Mouse (Mus musculus): ENCODE data around the gene Pitpnb. TPM values are rescaled to one million over a fixed set of nuclear protein-coding genes. Genes with fewer than 3 reads are reported as not detected.

Pitpnb gene
- polyA plus RNA-seq, 1 experiment from 2014 or later = 104 TPM

GRCm38 (mm10) chr5:111395771-111396170, 65.2 kb downstream of the Pitpnb start:
- Histone ChIP-seq H3K4me3 (replicated peaks; ENCODE audit: low read depth, low read length) (no peak overlapping the region), H3K4me2 (ENCODE audit: low read length) (no peak overlapping the region), H3K4me1 (ENCODE audit: control insufficient read depth, insufficient read depth, low read length) (peaks cover 31% of the 10 kb centered on the region), H3K27me3 (ENCODE audit: control insufficient read depth, insufficient read depth, low read length) (no peaks in the 10 kb centered on the region), H3K9ac (replicated peaks; ENCODE audit: low read length) (no peak overlapping the region), H3K36me3 (ENCODE audit: control insufficient read depth, insufficient read depth, low read length) (no peaks in the 10 kb centered on the region), H3K9me3 (ENCODE audit: control insufficient read depth, low read length) (no peaks in the 10 kb centered on the region), H3K27ac (replicated peaks; ENCODE audit: low read depth, low read length) (no peak overlapping the region)
- WGBS = 60% methylated on average over 10 of the region's 10 CpGs
- DNase-seq (no peak), ATAC-seq (ENCODE audit: low FRiP score, low TSS enrichment) (no peak)

DNA sequence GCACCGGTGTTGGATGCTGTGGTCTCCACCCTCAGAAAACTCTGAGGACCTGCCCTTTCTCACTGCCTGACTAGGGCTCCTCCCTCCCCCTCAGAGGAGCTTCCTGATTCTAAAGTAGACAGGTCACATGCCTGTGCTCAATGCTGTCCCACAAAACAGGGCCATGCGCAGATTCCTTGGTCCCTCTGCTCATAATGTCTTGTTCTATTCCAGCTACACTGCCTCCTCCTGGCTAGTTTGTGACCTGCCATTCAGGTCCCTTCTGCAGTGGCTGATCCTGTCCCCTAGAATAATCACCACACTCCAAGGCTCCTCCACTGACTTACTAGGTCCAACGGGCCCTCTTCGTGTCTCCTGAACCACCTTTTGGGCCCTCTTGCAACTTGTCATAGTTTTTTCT, 65.6 kb downstream of the Pitpnb start:
- Histone ChIP-seq H3K27ac (replicated peaks; ENCODE audit: low read depth, low read length) (no peak overlapping the region), H3K27me3 (ENCODE audit: control insufficient read depth, insufficient read depth, low read length) (no peaks in the 10 kb centered on the region), H3K9me3 (ENCODE audit: control insufficient read depth, low read length) (no peaks in the 10 kb centered on the region), H3K4me3 (replicated peaks; ENCODE audit: low read depth, low read length) (no peak overlapping the region), H3K36me3 (ENCODE audit: control insufficient read depth, insufficient read depth, low read length) (no peaks in the 10 kb centered on the region), H3K9ac (replicated peaks; ENCODE audit: low read length) (no peak overlapping the region), H3K4me2 (ENCODE audit: low read length) (no peak overlapping the region), H3K4me1 (ENCODE audit: control insufficient read depth, insufficient read depth, low read length) (peaks cover 31% of the 10 kb centered on the region)
- ATAC-seq (ENCODE audit: low FRiP score, low TSS enrichment) = no peak
- 78% methylated on average over 4 of the region's 4 CpGs for WGBS
- DNase-seq = no peak

DNA sequence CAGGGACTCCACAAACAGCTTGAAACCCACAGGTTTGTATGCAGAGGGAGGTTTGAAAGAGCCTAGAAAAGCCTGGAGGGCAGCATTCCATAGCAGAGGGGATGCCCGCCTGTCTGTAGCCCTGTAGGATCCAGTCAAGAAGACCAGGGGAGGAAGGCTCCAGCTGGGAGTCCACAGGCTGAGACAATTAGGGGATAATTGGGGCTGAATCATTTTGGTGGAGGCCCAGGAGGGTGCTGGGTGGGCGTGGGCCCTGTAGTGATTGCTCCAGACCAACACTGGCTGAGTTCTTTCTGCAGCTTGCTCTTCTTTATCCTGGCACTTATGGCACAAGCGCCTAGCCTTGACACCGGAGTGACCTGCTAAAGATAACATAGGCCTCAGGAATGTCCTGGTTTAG, 67.9 kb downstream of the Pitpnb start:
- Histone ChIP-seq H3K9me3 (ENCODE audit: control insufficient read depth, low read length) (no peaks in the 10 kb centered on the region), H3K36me3 (ENCODE audit: control insufficient read depth, insufficient read depth, low read length) (no peaks in the 10 kb centered on the region), H3K4me3 (replicated peaks; ENCODE audit: low read depth, low read length) (no peak overlapping the region), H3K4me2 (ENCODE audit: low read length) (no peak overlapping the region), H3K27ac (replicated peaks; ENCODE audit: low read depth, low read length) (no peak overlapping the region), H3K27me3 (ENCODE audit: control insufficient read depth, insufficient read depth, low read length) (no peaks in the 10 kb centered on the region), H3K4me1 (ENCODE audit: control insufficient read depth, insufficient read depth, low read length) (peaks cover 25% of the 10 kb centered on the region), H3K9ac (replicated peaks; ENCODE audit: low read length) (no peak overlapping the region; the same call in 1 of the 2 replicates)
- ATAC-seq (ENCODE audit: low FRiP score, low TSS enrichment) (no peak), DNase-seq (no peak)
- WGBS = 52% methylated on average over 4 of the region's 4 CpGs

DNA sequence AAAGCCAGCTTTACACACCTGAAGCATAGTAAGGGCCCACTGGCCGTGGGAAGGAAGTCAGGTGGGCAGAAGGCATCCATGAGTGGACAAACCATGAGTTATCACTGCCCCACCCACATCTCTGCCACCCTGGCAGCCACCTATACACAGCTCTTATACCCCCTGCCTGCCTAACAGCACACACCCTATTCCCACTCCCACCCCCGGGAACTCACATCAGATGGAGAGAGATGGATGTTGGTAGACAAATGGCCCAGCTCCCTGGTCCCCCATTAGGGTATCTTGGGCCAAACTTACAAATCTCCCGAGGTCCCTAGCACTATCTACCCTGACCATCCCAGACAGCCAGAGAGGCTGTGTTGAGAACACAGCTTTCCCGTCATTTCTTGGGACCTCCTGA, 68.7 kb downstream of the Pitpnb start:
- H3K9me3 ChIP-seq (ENCODE audit: control insufficient read depth, low read length) = no peaks in the 10 kb centered on the region
- no peak overlapping the region for H3K4me2 ChIP-seq (ENCODE audit: low read length)
- no peak overlapping the region for H3K27ac ChIP-seq (replicated peaks; ENCODE audit: low read depth, low read length)
- no peaks in the 10 kb centered on the region for H3K27me3 ChIP-seq (ENCODE audit: control insufficient read depth, insufficient read depth, low read length)
- no peak for DNase-seq
- 87% methylated on average over 4 of the region's 4 CpGs for WGBS
- H3K4me3 ChIP-seq (replicated peaks; ENCODE audit: low read depth, low read length) = no peak overlapping the region
- peaks cover 17% of the 10 kb centered on the region for H3K4me1 ChIP-seq (ENCODE audit: control insufficient read depth, insufficient read depth, low read length)
- no peak for ATAC-seq (ENCODE audit: low FRiP score, low TSS enrichment)
- H3K36me3 ChIP-seq (ENCODE audit: control insufficient read depth, insufficient read depth, low read length) = no peaks in the 10 kb centered on the region
- H3K9ac ChIP-seq (replicated peaks; ENCODE audit: low read length) = no peak overlapping the region

DNA sequence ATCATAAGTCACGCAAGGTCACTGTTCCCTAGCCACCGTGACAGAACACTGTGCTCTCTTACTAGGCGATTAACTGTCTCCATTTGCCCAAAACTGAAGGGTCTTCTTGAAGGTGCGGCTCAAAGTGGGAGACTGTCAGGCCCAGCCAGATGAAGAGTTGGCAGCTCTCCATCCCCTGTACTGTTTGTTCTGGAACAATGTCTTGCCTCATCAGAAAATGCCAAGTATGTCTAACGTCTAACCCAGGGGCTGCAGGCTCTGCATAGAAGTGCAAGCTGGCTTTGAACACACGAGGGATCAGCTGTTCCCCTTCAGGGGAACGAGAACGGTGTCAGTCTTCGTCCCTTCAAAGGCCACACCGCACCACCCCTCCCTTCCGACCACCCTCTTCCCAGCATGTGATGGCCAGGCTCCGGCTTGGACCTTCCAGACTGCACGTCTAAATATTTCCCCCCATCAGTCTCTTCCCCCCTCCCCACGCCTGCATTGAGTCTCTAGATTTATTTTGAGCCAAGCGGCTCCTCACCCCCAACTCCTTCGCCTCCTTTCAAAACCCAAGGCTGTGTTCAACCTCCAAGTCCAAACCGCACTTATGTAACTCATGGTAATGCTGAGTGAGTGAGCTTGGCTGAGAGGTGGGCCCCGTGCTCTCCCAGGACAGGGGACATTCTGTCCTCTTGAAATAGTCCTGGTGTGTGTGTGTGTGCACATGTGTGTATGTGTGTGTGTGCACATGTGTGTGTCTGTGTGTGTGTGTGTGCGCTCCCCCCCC, 71.5 kb downstream of the Pitpnb start:
- Histone ChIP-seq H3K36me3 (ENCODE audit: control insufficient read depth, insufficient read depth, low read length) (no peaks in the 10 kb centered on the region), H3K4me3 (replicated peaks; ENCODE audit: low read depth, low read length) (no peak overlapping the region), H3K9me3 (ENCODE audit: control insufficient read depth, low read length) (no peaks in the 10 kb centered on the region), H3K27ac (replicated peaks; ENCODE audit: low read depth, low read length) (no peak overlapping the region), H3K4me2 (ENCODE audit: low read length) (no peak overlapping the region), H3K9ac (replicated peaks; ENCODE audit: low read length) (no peak overlapping the region), H3K27me3 (ENCODE audit: control insufficient read depth, insufficient read depth, low read length) (no peaks in the 10 kb centered on the region), H3K4me1 (ENCODE audit: control insufficient read depth, insufficient read depth, low read length) (no peaks in the 10 kb centered on the region)
- WGBS = 71% methylated on average over 19 of the region's 19 CpGs
- ATAC-seq (ENCODE audit: low FRiP score, low TSS enrichment) (no peak), DNase-seq (no peak)

- no peak overlapping the region for H3K4me2 ChIP-seq (ENCODE audit: low read length)
- 92% methylated on average over 6 of the region's 6 CpGs for WGBS
- no peaks in the 10 kb centered on the region for H3K4me1 ChIP-seq (ENCODE audit: control insufficient read depth, insufficient read depth, low read length)
- ATAC-seq (ENCODE audit: low FRiP score, low TSS enrichment) (no peak), DNase-seq (no peak)
- H3K9me3 ChIP-seq (ENCODE audit: control insufficient read depth, low read length) = no peaks in the 10 kb centered on the region
- H3K27ac ChIP-seq (replicated peaks; ENCODE audit: low read depth, low read length) = no peak overlapping the region
- no peak overlapping the region for H3K9ac ChIP-seq (replicated peaks; ENCODE audit: low read length)
- H3K27me3 ChIP-seq (ENCODE audit: control insufficient read depth, insufficient read depth, low read length) = no peaks in the 10 kb centered on the region
- no peaks in the 10 kb centered on the region for H3K36me3 ChIP-seq (ENCODE audit: control insufficient read depth, insufficient read depth, low read length)
- no peak overlapping the region for H3K4me3 ChIP-seq (replicated peaks; ENCODE audit: low read depth, low read length)
These were observed 72.1 kb downstream of the Pitpnb start for GRCm38 (mm10) chr5:111402651-111402996.

- peaks cover 8% of the 10 kb centered on the region for H3K4me1 ChIP-seq (ENCODE audit: control insufficient read depth, insufficient read depth, low read length)
- H3K4me3 ChIP-seq (replicated peaks; ENCODE audit: low read depth, low read length) = no peak overlapping the region
- H3K4me2 ChIP-seq (ENCODE audit: low read length) = no peak overlapping the region
- no peaks in the 10 kb centered on the region for H3K9me3 ChIP-seq (ENCODE audit: control insufficient read depth, low read length)
- no peaks in the 10 kb centered on the region for H3K36me3 ChIP-seq (ENCODE audit: control insufficient read depth, insufficient read depth, low read length)
- WGBS = 85% methylated on average over 6 of the region's 6 CpGs
- ATAC-seq (ENCODE audit: low FRiP score, low TSS enrichment) = no peak
- no peaks in the 10 kb centered on the region for H3K27me3 ChIP-seq (ENCODE audit: control insufficient read depth, insufficient read depth, low read length)
- no peak overlapping the region for H3K9ac ChIP-seq (replicated peaks; ENCODE audit: low read length)
- DNase-seq = no peak
- no peak overlapping the region for H3K27ac ChIP-seq (replicated peaks; ENCODE audit: low read depth, low read length)
These were observed 74.2 kb downstream of the Pitpnb start for GRCm38 (mm10) chr5:111404721-111405120.

- WGBS = 19% methylated on average over 14 of the region's 14 CpGs
- H3K36me3 ChIP-seq (ENCODE audit: control insufficient read depth, insufficient read depth, low read length) = no peaks in the 10 kb centered on the region
- peak overlapping the region; percentile 18; the same call in 1 of the 2 replicates for H3K9ac ChIP-seq (replicated peaks; ENCODE audit: low read length)
- ATAC-seq (ENCODE audit: low FRiP score, low TSS enrichment) (no peak), DNase-seq (peak; percentile 37)
- no peak overlapping the region for H3K4me2 ChIP-seq (ENCODE audit: low read length)
- H3K9me3 ChIP-seq (ENCODE audit: control insufficient read depth, low read length) = no peaks in the 10 kb centered on the region
- no peak overlapping the region for H3K27ac ChIP-seq (replicated peaks; ENCODE audit: low read depth, low read length)
- peaks cover 11% of the 10 kb centered on the region for H3K4me1 ChIP-seq (ENCODE audit: control insufficient read depth, insufficient read depth, low read length)
- no peak overlapping the region for H3K4me3 ChIP-seq (replicated peaks; ENCODE audit: low read depth, low read length)
- no peaks in the 10 kb centered on the region for H3K27me3 ChIP-seq (ENCODE audit: control insufficient read depth, insufficient read depth, low read length)
These were observed 78.0 kb downstream of the Pitpnb start for GRCm38 (mm10) chr5:111408470-111409105.
